Mouse (Mus musculus) brain, embryonic 18.5 days (tissue): ENCODE results near the gene Sf1.

ENCODE experiments used
- DNase-seq: peaks from one replicate; pipeline ENCODE4 v3.0.0-alpha.2; 2012; ENCODE audit warnings: low read depth, low spot score

The Sf1 gene

GRCm38 (mm10) chr19:6375423-6376254 is 12.1 kb downstream of the Sf1 start:
- DNase-seq: no peak

- DNase-seq: no peak
Observed at GRCm38 (mm10) chr19:6376255-6376564, 12.7 kb downstream of the Sf1 start.

GRCm38 (mm10) chr19:6376643-6377042 is 13.2 kb downstream of the Sf1 start:
- no peak for DNase-seq

GRCm38 (mm10) chr19:6377327-6378040 is 14.0 kb downstream of the Sf1 start:
- no peak for DNase-seq

- no peak for DNase-seq
Observed at GRCm38 (mm10) chr19:6380411-6381166, 17.1 kb downstream of the Sf1 start.

- no peak for DNase-seq
Observed at GRCm38 (mm10) chr19:6381238-6381637, 17.7 kb downstream of the Sf1 start.

GRCm38 (mm10) chr19:6382323-6382924 is 18.9 kb downstream of the Sf1 start:
- no peak for DNase-seq

GRCm38 (mm10) chr19:6383470-6383869 is 20.0 kb downstream of the Sf1 start:
- DNase-seq: no peak

GRCm38 (mm10) chr19:6384128-6384527 is 20.6 kb downstream of the Sf1 start, which contains the start of gene Pygm:
Pygm (plus strand) TSS chr19:6384399.
- DNase-seq: no peak

GRCm38 (mm10) chr19:6384954-6385353 is 21.5 kb downstream of the Sf1 start:
- DNase-seq: no peak

GRCm38 (mm10) chr19:6385419-6385818 is 21.9 kb downstream of the Sf1 start:
- DNase-seq: no peak

GRCm38 (mm10) chr19:6385821-6386220 is 22.3 kb downstream of the Sf1 start:
- no peak for DNase-seq

- no peak for DNase-seq
Observed at GRCm38 (mm10) chr19:6386234-6386633, 22.7 kb downstream of the Sf1 start.

GRCm38 (mm10) chr19:6388006-6388405 is 24.5 kb downstream of the Sf1 start:
- no peak for DNase-seq

- no peak for DNase-seq
Observed at GRCm38 (mm10) chr19:6389803-6390202, 26.3 kb downstream of the Sf1 start.

- DNase-seq: no peak
Observed at GRCm38 (mm10) chr19:6390251-6390650, 26.8 kb downstream of the Sf1 start.

GRCm38 (mm10) chr19:6392743-6393393 is 29.4 kb downstream of the Sf1 start:
- DNase-seq: no peak

- no peak for DNase-seq
Observed at GRCm38 (mm10) chr19:6393637-6394036, 30.1 kb downstream of the Sf1 start.

- no peak for DNase-seq
Observed at GRCm38 (mm10) chr19:6396237-6396636, 32.7 kb downstream of the Sf1 start.

- DNase-seq: no peak
Observed at GRCm38 (mm10) chr19:6397582-6398249, 34.2 kb downstream of the Sf1 start.
